8 mouse cellular contexts compared by ENCODE assay signal in the genomic region with DNA sequence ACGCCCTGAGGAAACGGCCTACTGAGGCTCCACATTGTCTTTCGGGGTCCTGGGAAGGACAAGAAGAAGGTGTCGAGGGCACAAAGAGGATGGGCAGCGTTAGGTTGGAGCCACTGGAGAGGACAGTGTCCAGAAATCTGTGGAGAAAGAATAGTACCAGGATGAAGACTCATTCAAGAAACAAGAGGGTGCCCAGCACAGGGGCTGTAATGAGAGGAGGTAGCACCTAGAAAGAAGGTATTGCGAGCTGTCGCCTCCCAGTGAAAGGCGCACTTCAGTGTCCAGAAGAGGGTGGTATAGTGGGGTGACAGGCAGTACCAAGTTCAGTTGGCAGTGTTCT. TPM values are rescaled to one million over a fixed set of nuclear protein-coding genes. Genes with fewer than 3 reads are reported as not detected.
A peak's percentile ranks its signal among the peaks of the same experiment; 100 is the strongest.
DNase-seq lines count a peak whose midpoint lies in the region; ATAC-seq and TF ChIP-seq lines count a peak whose summit lies in the region.

No protein-coding gene starts in this region.

- peak overlapping the region; percentile 97 for H3K4me2 ChIP-seq in heart, embryonic 13.5 days

- peaks cover 32% of the 10 kb centered on the region for H3K36me3 ChIP-seq in heart, embryonic 13.5 days
- peaks cover 53% of the 10 kb centered on the region for H3K36me3 ChIP-seq in G1E (replicated peaks)
- H3K36me3 ChIP-seq in hindbrain, embryonic 10.5 days, result peaks cover 42% of the 10 kb centered on the region
- H3K36me3 ChIP-seq in megakaryocyte, embryonic 14.5 days (replicated peaks; ENCODE audit: low read length), result peaks cover 21% of the 10 kb centered on the region

- no peak for ATAC-seq in heart, embryonic 13.5 days (ENCODE audit: extremely low read depth, insufficient number of reproducible peaks, low FRiP score, low TSS enrichment)
- ATAC-seq in G1E (ENCODE audit: extremely low read depth, insufficient number of reproducible peaks, low FRiP score, poor library complexity, severe bottlenecking), result no peak

- peak overlapping the region; percentile 97 for H3K27ac ChIP-seq in heart, embryonic 13.5 days (replicated peaks)
- peak overlapping the region; percentile 95 for H3K27ac ChIP-seq in hindbrain, embryonic 10.5 days

- H3K27me3 ChIP-seq in heart, embryonic 13.5 days (replicated peaks), result no peaks in the 10 kb centered on the region
- H3K27me3 ChIP-seq in G1E (ENCODE audit: insufficient read depth, low read length), result no peaks in the 10 kb centered on the region
- H3K27me3 ChIP-seq in hindbrain, embryonic 10.5 days (ENCODE audit: insufficient read depth, poor library complexity, severe bottlenecking), result no peaks in the 10 kb centered on the region
- peaks cover 37% of the 10 kb centered on the region for H3K27me3 ChIP-seq in megakaryocyte, embryonic 14.5 days (replicated peaks)

- H3K4me3 ChIP-seq in heart, embryonic 13.5 days, result peak overlapping the region; percentile 67
- H3K4me3 ChIP-seq in G1E (ENCODE audit: low read depth, low read length), result peak overlapping the region; percentile 87
- H3K4me3 ChIP-seq in hindbrain, embryonic 10.5 days, result peak overlapping the region; percentile 73
- H3K4me3 ChIP-seq in megakaryocyte, embryonic 14.5 days (replicated peaks), result peak overlapping the region; percentile 94

- no peaks in the 10 kb centered on the region for H3K9me3 ChIP-seq in heart, embryonic 13.5 days
- H3K9me3 ChIP-seq in G1E (replicated peaks), result no peaks in the 10 kb centered on the region
- no peaks in the 10 kb centered on the region for H3K9me3 ChIP-seq in hindbrain, embryonic 10.5 days
- no peaks in the 10 kb centered on the region for H3K9me3 ChIP-seq in megakaryocyte, embryonic 14.5 days

- H3K9ac ChIP-seq in heart, embryonic 13.5 days, result peak overlapping the region; percentile 87

- H3K4me1 ChIP-seq in heart, embryonic 13.5 days, result peaks cover 38% of the 10 kb centered on the region
- H3K4me1 ChIP-seq in G1E (ENCODE audit: insufficient read depth, low read depth, low read length), result peaks cover 64% of the 10 kb centered on the region
- H3K4me1 ChIP-seq in hindbrain, embryonic 10.5 days (replicated peaks), result peaks cover 54% of the 10 kb centered on the region
- peaks cover 41% of the 10 kb centered on the region for H3K4me1 ChIP-seq in megakaryocyte, embryonic 14.5 days

- DNase-seq in heart, adult 8-10 months (ENCODE audit: low spot score), result no peak
- DNase-seq in G1E (ENCODE audit: low spot score), result no peak
- no peak for DNase-seq in hindbrain, embryonic 10.5 days (ENCODE audit: low spot score)
- no peak for DNase-seq in cerebellum, adult 11 months
- DNase-seq in layer of hippocampus, adult 9-11 months, result no peak
- DNase-seq in gastrocnemius, postnatal 14 days, result no peak

- intact Hi-C loops in gastrocnemius, postnatal 14 days (cut with DNase I; ENCODE audit: low total_unique reads), result no loop called here

- WGBS in heart, embryonic 13.5 days, result 2% methylated on average over 8 of the region's 8 CpGs
- WGBS in hindbrain, embryonic 10.5 days, result under 1% methylated on average over 8 of the region's 8 CpGs

- no peak for TF ChIP-seq CTCF in G1E (IDR thresholded peaks at IDR 0.05; ENCODE audit: low read depth, low read length)

RNA-seq across cellular contexts. Expression of a gene that starts 0.7 kb away (rescaled TPM):
- polyA plus RNA-seq in heart, embryonic 13.5 days (2015; fragmentation: Nextera tagmentation; extraction: Ambion mirVana), result 52.6 and 56.2 TPM in 2 replicates
- 10 to 100 TPM in 1 of 4 experiments, 1 to 10 TPM in 3; 7.8 to 11.2 (median 9.1) TPM for total RNA-seq in heart, adult 8-10 months (2022)
- total RNA-seq in G1E (2014; fragmentation: Nextera tagmentation), result 17.5 and 22.7 TPM in 2 replicates
- total RNA-seq in G1E (2017), result 95.7 and 97.6 TPM in 2 replicates
- polyA plus RNA-seq in G1E (2012), result 3.3 and 6.1 TPM in 2 replicates
- 114 and 140 TPM in 2 replicates for polyA plus RNA-seq in hindbrain, embryonic 10.5 days (2016; fragmentation: Nextera tagmentation; extraction: Ambion mirVana)
- 2.9 TPM in 1 of 2 replicates, not detected in the other for polyA plus RNA-seq in megakaryocyte, embryonic 14.5 days (2012; ENCODE audit: insufficient read depth, low replicate concordance)
- total RNA-seq in gastrocnemius, postnatal 14 days (2021), result 10 to 100 TPM; 10.9 to 14.1 TPM

RNA-seq across cellular contexts. Expression of a gene that starts 0.7 kb away (rescaled TPM):
- polyA plus RNA-seq in heart, embryonic 13.5 days (2015; fragmentation: Nextera tagmentation; extraction: Ambion mirVana), result 3.9 and 4.3 TPM in 2 replicates
- 1 to 10 TPM; 1.5 to 3.3 (median 2.1) TPM for total RNA-seq in heart, adult 8-10 months (2022)
- total RNA-seq in G1E (2014; fragmentation: Nextera tagmentation) (25.8 and 26.7 TPM in 2 replicates), G1E (2017) (16.4 and 23.3 TPM in 2 replicates)
- polyA plus RNA-seq in G1E (2012), result 32.6 and 55.5 TPM in 2 replicates
- polyA plus RNA-seq in hindbrain, embryonic 10.5 days (2016; fragmentation: Nextera tagmentation; extraction: Ambion mirVana), result 15.5 and 22.1 TPM in 2 replicates
- 2.1 TPM in 1 of 2 replicates, not detected in the other for polyA plus RNA-seq in megakaryocyte, embryonic 14.5 days (2012; ENCODE audit: insufficient read depth, low replicate concordance)
- 1 to 10 TPM; 2.3 to 2.7 TPM for total RNA-seq in gastrocnemius, postnatal 14 days (2021)

RNA-seq across cellular contexts. Expression of a gene that starts 16.1 kb away (rescaled TPM):
- 0.39 and 0.83 TPM in 2 replicates for polyA plus RNA-seq in heart, embryonic 13.5 days (2015; fragmentation: Nextera tagmentation; extraction: Ambion mirVana)
- total RNA-seq in heart, adult 8-10 months (2022), result 1 to 10 TPM; 1.4 to 3.3 (median 2.9) TPM
- total RNA-seq in G1E (2014; fragmentation: Nextera tagmentation) (not detected in 2 replicates), G1E (2017) (0.05 and 0.06 TPM in 2 replicates)
- not detected in 2 replicates for polyA plus RNA-seq in G1E (2012)
- polyA plus RNA-seq in hindbrain, embryonic 10.5 days (2016; fragmentation: Nextera tagmentation; extraction: Ambion mirVana), result 1.6 and 3.6 TPM in 2 replicates
- polyA plus RNA-seq in megakaryocyte, embryonic 14.5 days (2012; ENCODE audit: insufficient read depth, low replicate concordance), result not detected in 2 replicates
- 1 to 10 TPM; 3.7 to 4.6 TPM for total RNA-seq in gastrocnemius, postnatal 14 days (2021)

RNA-seq across cellular contexts. Expression of a gene that starts 17.5 kb away (rescaled TPM):
- 0.11 and 0.25 TPM in 2 replicates for polyA plus RNA-seq in heart, embryonic 13.5 days (2015; fragmentation: Nextera tagmentation; extraction: Ambion mirVana)
- total RNA-seq in heart, adult 8-10 months (2022), result under 1 TPM in 3 of 4 experiments, not detected in 1; 0.27 to 0.31 (median 0.28) TPM
- total RNA-seq in G1E (2014; fragmentation: Nextera tagmentation), result not detected in 2 replicates
- total RNA-seq in G1E (2017), result not detected in 2 replicates
- not detected in 2 replicates for polyA plus RNA-seq in G1E (2012)
- polyA plus RNA-seq in hindbrain, embryonic 10.5 days (2016; fragmentation: Nextera tagmentation; extraction: Ambion mirVana), result 0.30 and 0.77 TPM in 2 replicates
- not detected in 2 replicates for polyA plus RNA-seq in megakaryocyte, embryonic 14.5 days (2012; ENCODE audit: insufficient read depth, low replicate concordance)
- 1 to 10 TPM in 1 of 2 experiments, under 1 TPM in 1; 0.90 to 1.7 TPM for total RNA-seq in gastrocnemius, postnatal 14 days (2021)

RNA-seq across cellular contexts. Expression of a gene that starts 23.8 kb away (rescaled TPM):
- 5.1 and 6.0 TPM in 2 replicates for polyA plus RNA-seq in heart, embryonic 13.5 days (2015; fragmentation: Nextera tagmentation; extraction: Ambion mirVana)
- 10 to 100 TPM; 26.2 to 47.4 (median 33.0) TPM for total RNA-seq in heart, adult 8-10 months (2022)
- total RNA-seq in G1E (2014; fragmentation: Nextera tagmentation), result 3.1 and 3.9 TPM in 2 replicates
- total RNA-seq in G1E (2017), result 1.2 and 2.6 TPM in 2 replicates
- polyA plus RNA-seq in G1E (2012), result 9.5 and 10.1 TPM in 2 replicates
- 6.7 and 9.4 TPM in 2 replicates for polyA plus RNA-seq in hindbrain, embryonic 10.5 days (2016; fragmentation: Nextera tagmentation; extraction: Ambion mirVana)
- 7.9 and 8.6 TPM in 2 replicates for polyA plus RNA-seq in megakaryocyte, embryonic 14.5 days (2012; ENCODE audit: insufficient read depth, low replicate concordance)
- total RNA-seq in gastrocnemius, postnatal 14 days (2021), result 10 to 100 TPM; 28.7 to 34.5 TPM
